Mouse (Mus musculus) pancreas, adult 10 weeks (tissue): ENCODE data around the gene Gm45902. TPM values are rescaled to one million over a fixed set of nuclear protein-coding genes. Genes with fewer than 3 reads are reported as not detected.

Source experiments
- polyA plus RNA-seq: library from polyadenylated mRNA; stranded (reverse); fragments of 350-450 nt; fragmentation: Illumina TruSeq; extraction: RNeasy Lipid Tissue Mini Kit (QIAGEN cat#74804); gene quantifications from one replicate; pipeline ENCODE4 v1.2.3, GENCODE M21; 2015; ENCODE audit warnings: low read depth, low replicate concordance; ENCODE audit not compliant: insufficient read depth

Gm45902 gene
- 0.55 TPM for polyA plus RNA-seq

GRCm38 (mm10) chr2:3512552-3513454 lies at the start of gene Gm45902, which contains the start of the genes Hspa14 and Cdnf:
Gene Gm45902, minus strand, starts transcription at chr2:3512790.
Gene Hspa14, minus strand, starts transcription at chr2:3512814.
Gene Cdnf, plus strand, starts transcription at chr2:3513030.

GRCm38 (mm10) chr2:3474861-3475283 lies 37.7 kb downstream of the Gm45902 start, which contains the start of gene Suv39h2:
Gene Suv39h2, minus strand, starts transcription at chr2:3475031.

Other genes starting within 250 kb of the Gm45902 start
- gene Nmt2, start 228.6 kb downstream of the Gm45902 start, polyA plus RNA-seq, result 7.4 TPM
- 4.8 TPM for gene Rpp38, start 180.1 kb downstream of the Gm45902 start, polyA plus RNA-seq
- not detected for gene Acbd7, start 176.6 kb downstream of the Gm45902 start, polyA plus RNA-seq
- gene Olah, start 115.6 kb downstream of the Gm45902 start, polyA plus RNA-seq, result not detected
- not detected for gene Meig1, start 90.1 kb downstream of the Gm45902 start, polyA plus RNA-seq
- gene Dclre1c, start 88.7 kb downstream of the Gm45902 start, polyA plus RNA-seq, result 2.3 TPM
- gene Suv39h2, start 37.8 kb downstream of the Gm45902 start, polyA plus RNA-seq, result 0.50 TPM
- gene Hspa14, start within 50 bp of the Gm45902 start, polyA plus RNA-seq, result 6.8 TPM
- not detected for gene Cdnf, start 240 bp upstream of the Gm45902 start, polyA plus RNA-seq
- 6.4 TPM for gene Fam107b, start 57.7 kb upstream of the Gm45902 start, polyA plus RNA-seq